Mouse (Mus musculus) liver, postnatal 0 days (tissue): ENCODE measurements at regions not wholly inside any gene's neighbourhood (a gene's known extent, or its start where the extent isn't known, plus 50 kb on each side); places are given as distances from the start of the nearest gene placed in this dataset.

Source experiments
- CTCF ChIP-seq: sonication (generic); IDR thresholded peaks from 2 replicates; pipeline ENCODE4 v1.5.1; 2016; ENCODE audit warnings: antibody characterized with exemption, low read depth
- EP300 ChIP-seq: IDR thresholded peaks from 2 replicates; pipeline ENCODE4 v1.6.1; 2016; ENCODE audit warnings: antibody characterized with exemption, low read depth, mild to moderate bottlenecking

DNA sequence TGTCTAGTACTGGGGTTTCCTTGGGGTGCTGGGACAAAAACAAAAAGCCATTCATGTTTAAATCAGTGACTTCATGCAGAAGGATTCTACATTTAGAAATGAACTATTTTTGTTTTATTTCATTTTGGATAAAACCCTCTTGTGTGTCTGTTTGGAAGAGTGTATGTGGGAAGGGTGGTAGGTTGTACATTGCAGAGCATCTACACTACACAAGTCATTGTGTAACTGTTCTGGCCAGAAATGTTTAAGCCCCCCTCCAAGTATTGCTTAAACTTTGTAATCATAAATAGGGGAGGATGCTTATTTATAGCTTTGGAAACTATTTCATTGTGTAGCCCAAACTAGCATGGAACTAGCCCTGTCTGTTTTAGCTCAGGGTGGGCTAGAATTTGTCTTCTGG is 752.3 kb downstream of the Adgrl2 start:
- TF ChIP-seq CTCF, result no peak
- TF ChIP-seq EP300, result no peak
